Mouse (Mus musculus) thymus, adult 2 months (tissue): ENCODE data around the gene Pfkfb3. TPM values are rescaled to one million over a fixed set of nuclear protein-coding genes. Genes with fewer than 3 reads are reported as not detected.

Experiments
- DNase-seq: peaks from one replicate; pipeline ENCODE4 v3.0.0; 2021
- H3K27ac ChIP-seq: fragments of 200-500 bp; 2 replicates; pipeline ENCODE4 v1.5.1; 2012; ENCODE audit warnings: low read length, control low read depth; ENCODE audit not compliant: control insufficient read depth, insufficient read depth
- H3K27me3 ChIP-seq: fragments of 200-500 bp; 2 replicates; pipeline ENCODE4 v1.6.1; 2012; ENCODE audit warnings: mild to moderate bottlenecking, low read length, moderate library complexity, mixed read lengths; ENCODE audit not compliant: control insufficient read depth, insufficient read depth
- H3K36me3 ChIP-seq: fragments of 200-500 bp; 2 replicates; pipeline ENCODE4 v1.6.1; 2012; ENCODE audit warnings: mild to moderate bottlenecking, low read length, moderate library complexity; ENCODE audit not compliant: control insufficient read depth, insufficient read depth
- H3K4me1 ChIP-seq: fragments of 200-500 bp; replicated peaks from 2 replicates; pipeline ENCODE4 v1.6.1; 2012; ENCODE audit warnings: low read length; ENCODE audit not compliant: control insufficient read depth, insufficient read depth
- H3K4me3 ChIP-seq: fragments of 200-500 bp; 2 replicates; pipeline ENCODE4 v1.5.1; 2012; ENCODE audit warnings: mild to moderate bottlenecking, low read length, control low read depth, moderate library complexity; ENCODE audit not compliant: control insufficient read depth, insufficient read depth
- CTCF ChIP-seq: fragments of 200-500 bp; IDR thresholded peaks from 2 replicates; pipeline ENCODE4 v1.5.1; 2012; ENCODE audit warnings: mild to moderate bottlenecking, control low read depth, low read length, moderate library complexity, borderline replicate concordance; ENCODE audit not compliant: control insufficient read depth, poor library complexity, insufficient read depth; ENCODE audit errors: extremely low read depth
- POLR2A ChIP-seq: fragments of 200-500 bp; IDR thresholded peaks from 2 replicates; pipeline ENCODE4 v1.6.1; 2012; ENCODE audit warnings: mild to moderate bottlenecking, low read length, control low read depth, moderate library complexity; ENCODE audit not compliant: control insufficient read depth, poor library complexity, insufficient read depth; ENCODE audit errors: extremely low read depth
- WGBS: fragments of 180-500 bp; shearing (Covaris S2); methylation state at CpG from one replicate; pipeline ENCODE4 v1.1.7; 2018; 5-methylcytosine and 5-hydroxymethylcytosine counted together
- polyA plus RNA-seq: library from polyadenylated mRNA; depleted of rRNA; stranded (reverse); fragments of >200 nt; gene quantifications from 2 replicates; pipeline ENCODE4 v1.2.3, GENCODE M21; 2012; rRNA removed

The Pfkfb3 gene
- polyA plus RNA-seq, 1 experiment = 47.2 TPM

DNA sequence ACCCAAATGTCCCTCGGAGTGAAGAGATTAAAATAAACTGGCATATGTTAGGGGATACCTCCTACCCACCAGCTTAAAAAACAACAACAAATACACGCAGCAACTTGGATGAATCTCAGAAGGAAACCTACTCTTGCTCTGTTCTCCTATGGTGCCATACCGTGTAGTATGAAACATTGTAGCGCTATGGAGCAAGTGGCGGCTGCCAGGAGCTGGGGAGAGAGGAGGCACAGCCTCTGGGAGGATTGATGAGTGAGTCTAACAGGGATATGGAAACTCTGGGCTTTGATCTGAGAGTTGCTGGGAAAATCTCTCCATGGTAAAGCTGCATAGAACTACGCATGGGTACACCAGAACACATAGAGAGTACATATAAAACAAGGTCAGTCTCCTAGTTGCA is 126.3 kb downstream of the Pfkfb3 start:
- TF ChIP-seq POLR2A = no peak
- TF ChIP-seq CTCF = no peak
- H3K4me3 ChIP-seq = no peak overlapping the region
- no peaks in the 10 kb centered on the region for H3K27me3 ChIP-seq
- peaks cover 6% of the 10 kb centered on the region; the same call in 1 of the 2 replicates for H3K4me1 ChIP-seq
- no peaks in the 10 kb centered on the region for H3K36me3 ChIP-seq
- no peak overlapping the region for H3K27ac ChIP-seq
- WGBS = 97% methylated on average over 6 of the region's 6 CpGs
- no peak for DNase-seq

DNA sequence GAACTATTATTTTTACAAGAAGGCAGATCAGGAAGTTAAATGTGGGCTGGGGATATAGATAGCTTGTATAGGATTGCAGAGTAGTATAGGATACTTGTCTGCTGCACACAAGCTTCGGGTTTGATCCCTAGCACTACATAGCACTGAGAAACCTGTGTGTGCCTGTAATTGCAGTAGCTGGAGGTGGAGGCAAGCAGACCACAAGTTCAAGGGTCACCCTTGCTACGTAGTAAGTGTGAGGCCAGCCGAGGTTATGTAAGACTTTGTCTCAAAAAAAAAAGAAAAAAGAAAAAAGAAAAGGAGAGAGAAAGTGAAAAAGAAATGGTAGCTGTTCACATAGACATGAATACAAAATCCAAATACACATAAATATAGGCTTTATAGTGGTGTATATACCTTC is 127.5 kb downstream of the Pfkfb3 start:
- Histone ChIP-seq H3K4me1 (peaks cover 6% of the 10 kb centered on the region; the same call in 1 of the 2 replicates), H3K36me3 (no peaks in the 10 kb centered on the region), H3K4me3 (no peak overlapping the region), H3K27me3 (no peaks in the 10 kb centered on the region), H3K27ac (no peak overlapping the region)
- TF ChIP-seq POLR2A = no peak
- TF ChIP-seq CTCF = no peak
- no peak for DNase-seq
- WGBS = 82% methylated on average over 3 of the region's 3 CpGs

DNA sequence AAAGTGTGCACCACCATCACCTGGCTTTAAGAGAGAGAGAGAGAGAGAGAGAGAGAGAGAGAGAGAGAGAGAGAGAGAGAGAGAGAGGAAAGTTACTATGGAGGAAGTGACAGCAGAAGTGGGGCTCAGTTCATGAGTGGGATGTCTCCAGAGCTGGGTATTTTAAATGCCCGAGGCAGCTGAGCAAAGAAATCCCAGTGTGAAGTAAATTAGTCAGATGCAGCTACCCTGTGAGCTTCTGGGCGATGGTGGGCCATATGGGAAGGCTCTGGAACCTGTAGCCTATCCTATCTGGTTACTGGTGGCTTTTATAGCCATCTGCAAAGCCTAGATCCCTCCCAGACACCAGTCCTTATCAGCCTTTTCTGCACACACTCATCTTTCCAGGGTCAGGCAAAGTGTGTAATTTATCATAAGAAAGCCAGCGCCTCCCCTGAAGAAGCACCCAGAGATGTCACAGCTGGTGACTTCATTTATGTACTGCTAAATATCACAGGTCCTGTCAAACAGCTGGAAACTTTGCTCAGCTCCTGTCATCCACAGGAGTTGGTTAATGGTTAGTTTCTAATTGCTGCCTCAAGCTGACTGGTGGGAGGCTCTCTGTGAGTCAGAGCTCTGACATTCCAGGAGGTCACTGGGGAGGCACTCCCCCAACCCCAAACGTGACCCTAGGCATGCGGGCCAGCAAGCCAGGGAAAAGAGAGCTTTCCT is 128.3 kb downstream of the Pfkfb3 start:
- Histone ChIP-seq H3K36me3 (no peaks in the 10 kb centered on the region), H3K4me3 (no peak overlapping the region), H3K27me3 (no peaks in the 10 kb centered on the region), H3K27ac (no peak overlapping the region), H3K4me1 (peaks cover 6% of the 10 kb centered on the region; the same call in 1 of the 2 replicates)
- WGBS = 76% methylated on average over 5 of the region's 5 CpGs
- TF ChIP-seq POLR2A = no peak
- no peak for TF ChIP-seq CTCF
- DNase-seq = no peak

DNA sequence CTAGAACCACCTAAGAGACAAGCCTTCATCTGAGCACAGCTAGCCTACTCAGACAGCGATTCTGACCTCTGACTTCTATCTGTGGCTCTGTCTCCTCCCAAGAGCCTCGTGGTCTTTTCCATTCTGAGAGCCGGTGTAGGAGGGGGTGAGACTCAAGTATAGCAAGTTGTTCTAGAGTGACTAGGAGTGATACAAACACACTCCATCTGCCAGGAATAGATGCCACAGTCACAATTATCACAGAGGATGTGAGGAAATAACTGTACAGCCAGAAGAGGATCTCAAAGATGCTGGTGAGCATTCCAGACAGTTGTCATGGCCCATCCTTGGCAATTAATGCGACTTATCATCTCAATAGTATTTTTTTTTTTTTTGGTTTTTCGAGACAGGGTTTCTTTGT is 129.6 kb downstream of the Pfkfb3 start:
- DNase-seq = no peak
- Histone ChIP-seq H3K27me3 (no peaks in the 10 kb centered on the region), H3K4me3 (no peak overlapping the region), H3K4me1 (0 out of 2 replicates have a peak, but pooled peaks cover 2% of the 10 kb centered on the region), H3K36me3 (no peaks in the 10 kb centered on the region), H3K27ac (no peak overlapping the region)
- 88% methylated on average over 5 of the region's 5 CpGs for WGBS
- TF ChIP-seq POLR2A (no peak), CTCF (no peak)

DNA sequence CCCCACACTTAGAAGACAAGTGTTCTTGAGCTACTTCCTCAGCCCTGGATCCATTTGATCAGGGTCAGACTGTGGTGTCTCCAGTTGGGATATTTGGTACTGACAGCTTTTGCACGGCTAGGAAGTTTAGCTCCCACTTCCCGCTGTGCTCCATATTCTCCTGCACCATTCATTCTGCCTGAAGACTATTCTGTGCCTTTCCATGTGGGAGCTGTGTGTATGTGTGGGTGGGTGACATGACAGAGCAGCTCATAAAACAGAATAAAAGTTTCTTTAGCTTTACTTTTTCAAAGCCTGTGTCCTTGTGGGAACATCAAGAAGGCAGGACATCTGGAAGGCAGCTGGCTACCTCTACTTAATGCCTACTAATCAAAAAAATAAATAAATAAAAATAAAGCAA is 130.5 kb downstream of the Pfkfb3 start:
- no peaks in the 10 kb centered on the region for H3K27me3 ChIP-seq
- 97% methylated on average over 2 of the region's 2 CpGs for WGBS

DNA sequence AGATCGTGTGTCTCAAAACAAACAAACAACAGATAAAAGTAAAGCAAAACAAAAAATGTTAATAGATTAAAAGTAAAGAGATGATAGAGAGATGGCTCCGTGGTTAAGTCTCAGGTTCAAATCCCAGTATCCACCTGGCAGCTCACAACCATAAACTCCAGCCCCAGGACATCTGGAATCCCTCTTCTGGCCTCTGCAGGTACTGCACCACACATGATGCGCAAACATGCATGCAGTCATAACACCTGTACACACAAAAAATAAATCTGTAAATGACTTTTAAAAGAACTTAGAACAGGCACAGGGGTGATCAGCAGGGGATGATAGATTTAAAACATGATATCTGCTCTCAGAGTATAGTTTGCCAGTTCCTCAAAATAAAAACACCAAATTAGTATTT is 131.5 kb downstream of the Pfkfb3 start:
- TF ChIP-seq CTCF = no peak
- TF ChIP-seq POLR2A = no peak
- H3K27ac ChIP-seq = no peak overlapping the region
- 95% methylated on average over 3 of the region's 3 CpGs for WGBS
- no peak overlapping the region for H3K4me3 ChIP-seq
- H3K4me1 ChIP-seq = 0 out of 2 replicates have a peak, but pooled peaks cover 2% of the 10 kb centered on the region
- peak; percentile 9 for DNase-seq
- H3K27me3 ChIP-seq = no peaks in the 10 kb centered on the region
- H3K36me3 ChIP-seq = no peaks in the 10 kb centered on the region

More for the DNA sequence above, 130.5 kb downstream of the Pfkfb3 start:
- Histone ChIP-seq H3K36me3 (no peaks in the 10 kb centered on the region), H3K4me3 (no peak overlapping the region), H3K27ac (no peak overlapping the region), H3K4me1 (0 out of 2 replicates have a peak, but pooled peaks cover 2% of the 10 kb centered on the region)
- no peak for DNase-seq
- TF ChIP-seq CTCF (no peak), POLR2A (no peak)

Other genes starting within 250 kb of the Pfkfb3 start
- gene Rbm17, start 50.1 kb upstream of the Pfkfb3 start, polyA plus RNA-seq = 83.6 and 84.8 TPM in 2 replicates
- gene Gm17490, start 72.2 kb upstream of the Pfkfb3 start, polyA plus RNA-seq = not detected in 2 replicates
- 19.5 and 19.7 TPM in 2 replicates for gene Il2ra, start 88.7 kb upstream of the Pfkfb3 start, polyA plus RNA-seq
- 86.9 and 99.7 TPM in 2 replicates for gene Il15ra, start 151.2 kb upstream of the Pfkfb3 start, polyA plus RNA-seq
- gene Fbh1, start 223.5 kb upstream of the Pfkfb3 start, polyA plus RNA-seq = 41.0 and 44.7 TPM in 2 replicates
- 93.3 and 103 TPM in 2 replicates for gene Ankrd16, start 223.8 kb upstream of the Pfkfb3 start, polyA plus RNA-seq